Mouse (Mus musculus) kidney, adult 2 months (tissue): Measurements from ENCODE around the gene Nkd1.

Source experiments
- CTCF ChIP-seq: fragments of 200-500 bp; conservative IDR thresholded peaks from 2 replicates; pipeline ENCODE4 v1.5.1; 2011; ENCODE audit warnings: low read depth, mild to moderate bottlenecking, control low read depth, low read length, moderate library complexity, mixed read lengths; ENCODE audit not compliant: insufficient read depth, insufficient read length
- POLR2A ChIP-seq: fragments of 200-500 bp; IDR thresholded peaks from one replicate; pipeline ENCODE4 v1.6.1; 2011; ENCODE audit warnings: low read depth, low read length, control low read depth

- TF ChIP-seq POLR2A = no peak
- TF ChIP-seq CTCF = no peak; the same call in 1 of the 2 replicates
Measured at GRCm38 (mm10) chr8:88567314-88568121, 46.4 kb downstream of the Nkd1 start.
